Mouse (Mus musculus) limb, embryonic 12.5 days (tissue): ENCODE results near the gene Peli1. TPM values are rescaled to one million over a fixed set of nuclear protein-coding genes. Genes with fewer than 3 reads are reported as not detected.
"Not testable (repeated sequence)": the region's sequence is repeated elsewhere in the genome, so short reads cannot be mapped to it uniquely, and the experiment has no call there.

Experiments used
- ATAC-seq: fragments of 200-750 bp; cut with Nextera tagmentation; 2 replicates; pipeline ENCODE4 v1.8.0; 2017; ENCODE audit warnings: low read depth, moderate TSS enrichment; ENCODE audit not compliant: insufficient number of reproducible peaks, insufficient read depth, low FRiP score, low TSS enrichment
- H3K27ac ChIP-seq: fragments of 300-500 bp; sonication (generic); 2 replicates; pipeline ENCODE4 v1.5.1; 2016; ENCODE audit warnings: mild to moderate bottlenecking, moderate library complexity
- H3K27me3 ChIP-seq: fragments of 300-500 bp; sonication (generic); 2 replicates; pipeline ENCODE4 v1.6.1; 2016; ENCODE audit warnings: mild to moderate bottlenecking, moderate library complexity
- H3K36me3 ChIP-seq: fragments of 300-500 bp; sonication (generic); 2 replicates; pipeline ENCODE4 v1.6.1; 2016; ENCODE audit warnings: mild to moderate bottlenecking, moderate library complexity
- H3K4me1 ChIP-seq: fragments of 300-500 bp; sonication (generic); replicated peaks from 2 replicates; pipeline ENCODE4 v1.6.1; 2016
- H3K4me2 ChIP-seq: fragments of 300-500 bp; sonication (generic); 2 replicates; pipeline ENCODE4 v1.6.1; 2016; ENCODE audit warnings: mild to moderate bottlenecking, moderate library complexity
- H3K4me3 ChIP-seq: fragments of 300-500 bp; sonication (generic); replicated peaks from 2 replicates; pipeline ENCODE4 v1.5.1; 2016; ENCODE audit warnings: mild to moderate bottlenecking
- H3K9ac ChIP-seq: fragments of 300-500 bp; sonication (generic); replicated peaks from 2 replicates; pipeline ENCODE4 v1.6.1; 2016; ENCODE audit warnings: mild to moderate bottlenecking, moderate library complexity
- H3K9me3 ChIP-seq: fragments of 300-500 bp; sonication (generic); 2 replicates; pipeline ENCODE4 v1.6.1; 2016; ENCODE audit warnings: mild to moderate bottlenecking, moderate library complexity
- WGBS: fragments of 180-500 bp; shearing (Covaris S2); methylation state at CpG from one replicate; pipeline ENCODE4 v1.1.7; 2016; 5-methylcytosine and 5-hydroxymethylcytosine counted together
- polyA plus RNA-seq: library from polyadenylated mRNA; unstranded; fragments of >200 nt; fragmentation: Nextera tagmentation; extraction: Ambion mirVana; gene quantifications from 2 replicates; pipeline ENCODE4 v1.2.1, GENCODE M21; 2016

Peli1 gene
- polyA plus RNA-seq, 1 experiment from 2014 or later = 66.6 TPM

- no peak overlapping the region for H3K9ac ChIP-seq
- H3K4me3 ChIP-seq = no peak overlapping the region
- no peaks in the 10 kb centered on the region for H3K9me3 ChIP-seq
- WGBS = 92% methylated on average over 4 of the region's 4 CpGs
- H3K36me3 ChIP-seq = peaks cover 50% of the 10 kb centered on the region
- H3K27ac ChIP-seq = no peak overlapping the region
- no peaks in the 10 kb centered on the region for H3K4me1 ChIP-seq
- ATAC-seq = no peak
- H3K4me2 ChIP-seq = no peak overlapping the region
- no peaks in the 10 kb centered on the region for H3K27me3 ChIP-seq
Observed at GRCm38 (mm10) chr11:21153111-21153510, 62.0 kb downstream of the Peli1 start.

GRCm38 (mm10) chr11:21157595-21157994, 66.5 kb downstream of the Peli1 start:
- 74% methylated on average over 4 of the region's 4 CpGs for WGBS
- no peak overlapping the region for H3K4me2 ChIP-seq
- no peak for ATAC-seq

GRCm38 (mm10) chr11:21162093-21162492, 71.0 kb downstream of the Peli1 start:
- Histone ChIP-seq H3K36me3 (no peaks in the 10 kb centered on the region), H3K27me3 (no peaks in the 10 kb centered on the region), H3K4me1 (peaks cover 11% of the 10 kb centered on the region), H3K4me3 (no peak overlapping the region), H3K27ac (peak overlapping the region; percentile 54), H3K9ac (no peak overlapping the region), H3K9me3 (no peaks in the 10 kb centered on the region), H3K4me2 (no peak overlapping the region)
- 86% methylated on average over 5 of the region's 5 CpGs for WGBS
- ATAC-seq = no peak

More at GRCm38 (mm10) chr11:21157595-21157994, 66.5 kb downstream of the Peli1 start:
- H3K4me3 ChIP-seq = no peak overlapping the region
- no peak overlapping the region for H3K27ac ChIP-seq
- no peaks in the 10 kb centered on the region for H3K27me3 ChIP-seq
- no peaks in the 10 kb centered on the region for H3K9me3 ChIP-seq
- H3K36me3 ChIP-seq = peaks cover 21% of the 10 kb centered on the region
- H3K4me1 ChIP-seq = no peaks in the 10 kb centered on the region
- no peak overlapping the region for H3K9ac ChIP-seq

DNA sequence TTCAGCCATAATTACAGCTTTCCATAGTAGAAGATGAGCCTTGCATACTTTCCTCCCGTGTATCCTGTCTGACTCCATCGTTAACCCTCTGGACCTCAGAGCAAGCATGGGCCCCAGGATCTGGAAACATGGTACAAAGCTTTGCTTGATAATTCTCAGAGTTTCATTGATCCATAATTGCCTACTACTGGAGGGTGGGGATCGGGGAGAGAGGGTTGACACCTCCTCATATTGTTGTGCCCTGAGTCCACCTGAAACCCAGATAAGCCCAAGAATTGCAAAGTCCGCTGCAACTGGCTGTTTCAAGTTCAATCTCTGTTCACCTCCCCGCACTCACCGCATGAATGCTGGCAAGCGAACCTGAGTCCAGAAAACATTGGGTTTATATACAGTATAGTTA, 72.1 kb downstream of the Peli1 start:
- Histone ChIP-seq H3K4me2 (0 out of 2 replicates have a peak overlapping the region, but pooled peaks have one; percentile 26), H3K9me3 (no peaks in the 10 kb centered on the region), H3K36me3 (no peaks in the 10 kb centered on the region), H3K27me3 (no peaks in the 10 kb centered on the region), H3K4me3 (no peak overlapping the region), H3K9ac (no peak overlapping the region), H3K27ac (no peak overlapping the region), H3K4me1 (peaks cover 11% of the 10 kb centered on the region)
- ATAC-seq = no peak
- 52% methylated on average over 7 of the region's 7 CpGs for WGBS

GRCm38 (mm10) chr11:21163673-21164072, 72.6 kb downstream of the Peli1 start:
- no peak for ATAC-seq
- H3K4me3 ChIP-seq = no peak overlapping the region
- H3K9ac ChIP-seq = no peak overlapping the region
- no peaks in the 10 kb centered on the region for H3K36me3 ChIP-seq
- no peaks in the 10 kb centered on the region for H3K9me3 ChIP-seq
- no peak overlapping the region for H3K27ac ChIP-seq
- H3K27me3 ChIP-seq = no peaks in the 10 kb centered on the region
- WGBS = 2% methylated on average over 5 of the region's 5 CpGs
- peak overlapping the region; percentile 26; the same call in 1 of the 2 replicates for H3K4me2 ChIP-seq
- peaks cover 11% of the 10 kb centered on the region for H3K4me1 ChIP-seq

DNA sequence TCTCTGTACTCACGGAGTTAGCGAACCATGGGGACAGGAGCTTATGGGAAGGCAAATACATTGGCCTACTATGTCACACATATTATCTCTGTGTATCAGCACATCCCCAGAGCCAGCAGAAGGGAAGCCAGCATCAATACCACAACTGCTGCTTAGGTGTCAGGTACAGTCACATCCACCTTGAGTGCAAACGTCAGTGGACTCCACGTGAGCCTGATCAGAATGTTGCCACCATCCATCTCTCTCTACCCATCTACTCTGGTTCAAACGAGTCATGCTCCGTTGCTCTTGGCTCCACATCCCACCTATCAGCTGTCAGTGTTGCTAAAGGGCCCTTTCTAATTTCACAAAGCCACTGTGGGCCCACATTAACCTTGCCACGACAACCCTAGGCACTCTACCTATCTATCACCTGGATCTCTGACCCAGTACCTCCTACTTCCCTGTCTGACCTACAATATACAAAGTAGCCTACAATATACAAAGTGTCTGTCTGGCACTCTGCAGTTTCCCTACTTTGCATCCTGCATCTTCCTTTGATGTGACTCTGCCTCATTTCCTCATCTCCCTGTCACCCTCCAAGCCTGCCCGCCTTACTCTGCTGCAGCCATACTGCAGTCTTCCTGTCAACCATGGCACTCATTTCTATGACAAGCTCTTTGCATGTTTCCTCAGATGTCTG, 73.4 kb downstream of the Peli1 start:
- H3K27ac ChIP-seq = no peak overlapping the region
- H3K9me3 ChIP-seq = 0 out of 2 replicates have a peak, but pooled peaks cover 2% of the 10 kb centered on the region
- ATAC-seq = no peak

DNA sequence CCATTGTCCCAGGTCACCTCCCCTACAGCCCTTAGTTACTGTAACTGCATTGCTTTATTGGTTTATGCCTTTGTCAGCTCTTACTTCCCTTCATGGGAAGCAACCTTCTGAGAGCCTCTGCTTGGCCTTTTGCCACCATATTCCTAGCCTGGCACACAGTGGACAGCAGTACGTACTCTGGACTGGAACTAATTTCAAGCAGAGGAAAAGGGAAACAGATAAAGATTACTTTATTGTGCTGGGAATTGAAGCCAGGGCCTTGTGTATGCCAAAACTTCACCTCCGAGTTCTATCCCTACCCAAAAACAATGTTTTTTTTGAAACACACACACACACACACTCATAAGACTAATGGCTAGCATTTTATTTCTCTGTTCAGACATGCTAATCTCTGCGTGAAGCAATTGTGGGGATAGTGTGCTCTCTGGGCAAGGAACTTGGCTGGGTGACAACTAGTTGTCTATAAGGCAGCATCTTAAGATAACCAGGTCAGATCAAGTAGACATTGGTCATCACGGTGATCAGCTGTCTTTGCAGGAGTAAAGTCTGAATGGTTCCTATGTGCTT, 74.0 kb downstream of the Peli1 start:
- Histone ChIP-seq H3K27ac (no peak overlapping the region), H3K9me3 (0 out of 2 replicates have a peak, but pooled peaks cover 8% of the 10 kb centered on the region), H3K36me3 (no peaks in the 10 kb centered on the region), H3K9ac (no peak overlapping the region), H3K4me1 (peaks cover 11% of the 10 kb centered on the region), H3K4me3 (no peak overlapping the region), H3K4me2 (no peak overlapping the region), H3K27me3 (no peaks in the 10 kb centered on the region)
- no peak for ATAC-seq
- WGBS = 88% methylated on average over 4 of the region's 4 CpGs

More for the DNA sequence above, 73.4 kb downstream of the Peli1 start:
- no peaks in the 10 kb centered on the region for H3K27me3 ChIP-seq
- no peak overlapping the region for H3K9ac ChIP-seq
- H3K4me3 ChIP-seq = no peak overlapping the region
- no peak overlapping the region for H3K4me2 ChIP-seq
- peaks cover 11% of the 10 kb centered on the region for H3K4me1 ChIP-seq
- no peaks in the 10 kb centered on the region for H3K36me3 ChIP-seq
- WGBS = 54% methylated on average over 8 of the region's 8 CpGs

DNA sequence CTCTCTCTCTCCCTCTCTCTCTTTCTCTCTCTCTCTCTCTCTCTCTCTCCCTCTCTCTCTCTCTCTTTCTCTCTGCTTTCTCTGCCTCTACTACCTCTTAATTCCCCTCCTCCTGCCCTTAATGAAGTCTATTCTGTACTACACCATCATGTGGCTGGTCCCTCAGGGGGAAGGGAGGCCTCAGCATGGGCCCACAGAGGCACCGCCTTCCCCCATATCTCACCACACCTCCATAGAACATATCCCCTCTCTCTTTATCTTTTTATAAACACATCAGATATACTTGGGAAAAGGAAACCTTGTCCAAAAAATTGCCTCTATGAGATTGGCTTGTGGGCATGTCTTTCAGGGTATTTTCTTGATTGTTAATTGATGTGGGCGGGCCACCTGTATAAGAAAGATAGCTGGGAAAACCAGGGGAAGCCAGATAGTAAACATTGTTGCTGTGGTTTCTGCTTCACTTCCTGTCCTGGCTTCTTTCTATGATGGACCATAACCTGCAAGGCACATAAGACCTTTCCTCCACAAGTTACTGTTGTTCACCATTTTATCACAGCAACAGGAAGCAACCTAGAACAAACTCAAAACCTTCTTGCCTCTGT, 75.5 kb downstream of the Peli1 start:
- no peaks in the 10 kb centered on the region for H3K27me3 ChIP-seq
- H3K9ac ChIP-seq = no peak overlapping the region
- no peak overlapping the region for H3K4me2 ChIP-seq
- ATAC-seq = no peak
- no peak overlapping the region for H3K4me3 ChIP-seq
- peaks cover 11% of the 10 kb centered on the region for H3K4me1 ChIP-seq
- H3K9me3 ChIP-seq = 0 out of 2 replicates have a peak, but pooled peaks cover 9% of the 10 kb centered on the region
- 95% methylated on average over 2 of the region's 2 CpGs for WGBS
- H3K27ac ChIP-seq = no peak overlapping the region
- no peaks in the 10 kb centered on the region for H3K36me3 ChIP-seq

DNA sequence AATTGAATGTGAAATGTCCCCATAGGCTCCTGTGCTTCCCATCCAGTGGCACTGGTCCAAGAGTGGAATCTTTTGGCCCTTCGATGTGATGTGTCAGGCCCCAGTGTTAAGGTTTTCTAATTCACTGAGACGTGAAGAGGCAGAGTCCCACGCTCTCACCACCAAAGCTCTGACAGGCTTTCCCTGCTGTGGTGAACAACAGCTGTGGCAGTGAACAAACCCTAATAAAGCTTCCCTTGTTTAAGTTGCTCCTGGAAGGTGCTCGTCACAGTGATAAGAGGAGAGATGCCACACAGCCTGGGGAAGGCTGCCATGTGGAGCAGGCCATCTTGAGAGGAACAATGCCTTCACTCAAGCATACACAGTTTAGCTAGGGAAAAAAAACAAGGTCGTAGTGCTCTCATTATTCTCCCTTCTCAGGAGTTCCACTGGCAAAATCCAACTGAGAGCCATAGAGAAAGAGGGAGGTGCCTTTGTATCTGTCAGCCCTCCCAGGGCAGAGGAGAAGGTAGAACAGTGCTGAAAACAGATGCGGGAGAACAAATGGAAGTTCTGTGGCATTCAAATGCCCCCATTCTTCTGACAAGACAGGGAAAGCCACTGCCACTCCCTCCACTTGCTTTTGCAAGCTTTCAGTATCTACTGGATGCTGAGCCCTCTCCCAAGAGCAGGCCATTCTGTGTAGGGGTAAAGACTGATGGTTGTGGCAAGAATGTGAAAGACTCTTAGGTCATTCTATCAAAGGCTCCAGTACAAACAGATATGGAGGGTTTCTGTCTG, 77.9 kb downstream of the Peli1 start:
- H3K9me3 ChIP-seq = 0 out of 2 replicates have a peak, but pooled peaks cover 9% of the 10 kb centered on the region
- no peak for ATAC-seq
- no peaks in the 10 kb centered on the region for H3K36me3 ChIP-seq
- H3K27ac ChIP-seq = no peak overlapping the region
- no peak overlapping the region for H3K4me2 ChIP-seq
- no peak overlapping the region for H3K9ac ChIP-seq
- no peaks in the 10 kb centered on the region for H3K27me3 ChIP-seq
- peaks cover under 1% of the 10 kb centered on the region for H3K4me1 ChIP-seq
- no peak overlapping the region for H3K4me3 ChIP-seq
- WGBS = 74% methylated on average over 6 of the region's 6 CpGs

- ATAC-seq = not testable (repeated sequence)
Observed at GRCm38 (mm10) chr11:21169608-21169860, 78.4 kb downstream of the Peli1 start.

GRCm38 (mm10) chr11:21172281-21172680, 81.2 kb downstream of the Peli1 start:
- Histone ChIP-seq H3K9me3 (0 out of 2 replicates have a peak, but pooled peaks cover 9% of the 10 kb centered on the region), H3K27ac (no peak overlapping the region), H3K27me3 (no peaks in the 10 kb centered on the region), H3K4me3 (no peak overlapping the region), H3K4me1 (no peaks in the 10 kb centered on the region), H3K9ac (no peak overlapping the region), H3K36me3 (no peaks in the 10 kb centered on the region), H3K4me2 (no peak overlapping the region)
- WGBS = 97% methylated on average over 3 of the region's 3 CpGs
- ATAC-seq = no peak

More at GRCm38 (mm10) chr11:21169608-21169860, 78.4 kb downstream of the Peli1 start:
- H3K36me3 ChIP-seq, H3K9me3 ChIP-seq, H3K4me2 ChIP-seq, H3K4me1 ChIP-seq, H3K9ac ChIP-seq, H3K27me3 ChIP-seq, H3K27ac ChIP-seq, H3K4me3 ChIP-seq: not testable (repeated sequence)
- 85% methylated on average over 1 of the region's 1 CpGs for WGBS
